Mouse (Mus musculus) CH12.LX (cell line): ENCODE data around the gene Opn1sw.

Source experiments
- CTCF ChIP-seq, 2 experiments: IDR thresholded peaks in 1 of 2; conservative IDR thresholded peaks in 1 of 2; 2 replicates each; pipeline ENCODE4 v1.5.1; 2011 to 2012; ENCODE audit warnings: low read depth in 2 of 2, low read length in 2 of 2, improper control_type of control experiment in 1 of 2, inconsistent platforms in 1 of 2, mild to moderate bottlenecking in 1 of 2, moderate library complexity in 1 of 2
- E2F4 ChIP-seq: IDR thresholded peaks from 2 replicates; pipeline ENCODE4 v1.6.1; 2011; ENCODE audit warnings: low read depth, low read length, improper control_type of control experiment; ENCODE audit not compliant: insufficient replicate concordance
- EP300 ChIP-seq: IDR thresholded peaks from 2 replicates; pipeline ENCODE4 v1.6.1; 2011; ENCODE audit warnings: low read length, improper control_type of control experiment
- POLR2A ChIP-seq: IDR thresholded peaks from 2 replicates; pipeline ENCODE4 v1.6.1; 2011; ENCODE audit warnings: low read depth, mild to moderate bottlenecking, improper control_type of control experiment, low read length
- ZNF384 ChIP-seq: IDR thresholded peaks from 2 replicates; pipeline ENCODE4 v1.6.1; 2012; ENCODE audit warnings: low read depth, low read length, improper control_type of control experiment, inconsistent platforms

GRCm38 (mm10) chr6:29363129-29363515 is 25.1 kb downstream of the Opn1sw start:
- TF ChIP-seq EP300 (no peak), POLR2A (no peak), ZNF384 (no peak), CTCF (conservative IDR thresholded peaks at IDR 0.05 in 1 of 2, IDR thresholded peaks at IDR 0.05 in 1 of 2; ENCODE audit: low read depth in 2 of 2, low read length in 2 of 2) (no peak), E2F4 (no peak)
